Mouse (Mus musculus) cerebellum, adult 2 months (tissue): ENCODE data around the gene Nup205.

ENCODE experiments used
- CTCF ChIP-seq: fragments of 200-500 bp; IDR thresholded peaks from 2 replicates; pipeline ENCODE4 v1.5.1; 2011; ENCODE audit warnings: low read depth, mild to moderate bottlenecking, control low read depth, low read length, moderate library complexity, borderline replicate concordance; ENCODE audit not compliant: insufficient read depth
- POLR2A ChIP-seq: fragments of 200-500 bp; IDR thresholded peaks from 2 replicates; pipeline ENCODE4 v1.6.1; 2011; ENCODE audit warnings: low read length, control low read depth, borderline replicate concordance; ENCODE audit not compliant: insufficient read depth

DNA sequence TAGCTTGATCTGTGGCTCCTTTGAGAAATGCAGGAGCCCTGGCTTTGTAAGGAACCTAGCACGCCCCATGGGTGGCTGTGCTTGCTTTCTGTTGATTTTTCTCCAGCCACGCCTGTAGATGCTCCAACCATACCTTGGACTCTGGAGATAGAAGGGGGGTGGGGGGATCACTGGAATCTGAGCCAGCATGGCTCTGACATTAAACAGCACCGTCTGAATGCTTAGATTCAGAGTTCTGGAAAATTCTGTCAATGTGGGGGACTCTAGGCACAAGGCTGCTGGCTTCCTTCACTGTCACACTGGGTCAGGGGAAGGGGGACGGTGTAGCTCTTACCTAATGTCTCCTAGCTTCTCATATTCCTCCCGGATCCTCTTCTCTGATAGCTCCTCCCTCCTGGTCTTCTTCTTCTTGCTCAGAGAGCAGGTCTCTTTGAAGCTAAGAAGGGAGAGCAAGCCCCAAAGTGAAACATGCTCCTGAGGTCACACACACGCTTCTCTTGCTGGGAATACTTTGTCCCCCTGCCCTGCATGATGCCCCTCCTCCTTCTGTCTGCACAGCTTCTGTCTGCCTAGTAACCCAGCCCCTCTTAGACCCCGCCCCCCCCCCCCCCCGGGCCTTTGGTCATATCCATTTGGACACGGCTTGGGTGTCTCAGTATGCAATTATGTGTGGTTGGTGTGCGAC, 100.8 kb downstream of the Nup205 start:
- no peak for TF ChIP-seq POLR2A
- no peak for TF ChIP-seq CTCF
